Mouse (Mus musculus) cerebellum, adult 2 months (tissue): ENCODE measurements at regions not wholly inside any gene's neighbourhood (a gene's known extent, or its start where the extent isn't known, plus 50 kb on each side); places are given as distances from the start of the nearest gene placed in this dataset.

Experiments used
- DNase-seq, 2 experiments: peaks; one replicate each; pipeline ENCODE4 v3.0.0; 2021
- H3K27ac ChIP-seq: fragments of 200-500 bp; 2 replicates; pipeline ENCODE4 v1.5.1; 2012; ENCODE audit warnings: low read length, control low read depth, inconsistent platforms; ENCODE audit not compliant: insufficient read depth
- H3K27me3 ChIP-seq: fragments of 200-500 bp; 2 replicates; pipeline ENCODE4 v1.6.1; 2012; ENCODE audit warnings: inconsistent platforms, mild to moderate bottlenecking, low read length, moderate library complexity; ENCODE audit not compliant: control insufficient read depth, insufficient read depth
- H3K4me1 ChIP-seq: fragments of 200-500 bp; 2 replicates; pipeline ENCODE4 v1.6.1; 2011; ENCODE audit warnings: low read length; ENCODE audit not compliant: control insufficient read depth, insufficient read depth
- H3K4me3 ChIP-seq: fragments of 200-500 bp; replicated peaks from 2 replicates; pipeline ENCODE3; 2011; ENCODE audit warnings: mild to moderate bottlenecking, low read depth, low read length, control low read depth; ENCODE audit not compliant: insufficient read depth
- CTCF ChIP-seq: fragments of 200-500 bp; IDR thresholded peaks from 2 replicates; pipeline ENCODE4 v1.5.1; 2011; ENCODE audit warnings: low read depth, mild to moderate bottlenecking, control low read depth, low read length, moderate library complexity, borderline replicate concordance; ENCODE audit not compliant: insufficient read depth
- POLR2A ChIP-seq: fragments of 200-500 bp; IDR thresholded peaks from 2 replicates; pipeline ENCODE4 v1.6.1; 2011; ENCODE audit warnings: low read length, control low read depth, borderline replicate concordance; ENCODE audit not compliant: insufficient read depth
- WGBS: fragments of 180-500 bp; shearing (Covaris S2); methylation state at CpG from one replicate; pipeline ENCODE4 v1.1.7; 2018; 5-methylcytosine and 5-hydroxymethylcytosine counted together

GRCm38 (mm10) chr9:24956566-24956965, 132.7 kb upstream of the Gm10181 start:
- H3K4me1 ChIP-seq: no peaks in the 10 kb centered on the region
- TF ChIP-seq CTCF (no peak), POLR2A (no peak)
- H3K4me3 ChIP-seq: no peak overlapping the region
- DNase-seq: no peak
- H3K27me3 ChIP-seq: no peaks in the 10 kb centered on the region; the same call in 1 of the 2 replicates
- no peak overlapping the region for H3K27ac ChIP-seq
- WGBS: 44% methylated on average over 7 of the region's 7 CpGs

- DNase-seq: no peak
- no peak for TF ChIP-seq POLR2A
- 91% methylated on average over 1 of the region's 1 CpGs for WGBS
- H3K27ac ChIP-seq: no peak overlapping the region
- no peaks in the 10 kb centered on the region for H3K27me3 ChIP-seq
- no peaks in the 10 kb centered on the region for H3K4me1 ChIP-seq
- no peak overlapping the region for H3K4me3 ChIP-seq
These were observed 125.9 kb upstream of the Gm10181 start for GRCm38 (mm10) chr9:24963290-24963689.

GRCm38 (mm10) chr9:24967571-24967970, 121.7 kb upstream of the Gm10181 start:
- H3K4me1 ChIP-seq: no peaks in the 10 kb centered on the region
- no peak overlapping the region for H3K4me3 ChIP-seq
- WGBS: 14% methylated on average over 10 of the region's 10 CpGs
- no peak for DNase-seq
- no peak overlapping the region for H3K27ac ChIP-seq
- no peaks in the 10 kb centered on the region; the same call in 1 of the 2 replicates for H3K27me3 ChIP-seq
- TF ChIP-seq CTCF (no peak), POLR2A (no peak)

GRCm38 (mm10) chr9:24974021-24974741, 115.0 kb upstream of the Gm10181 start:
- Histone ChIP-seq H3K4me3 (no peak overlapping the region), H3K27ac (no peak overlapping the region), H3K4me1 (no peaks in the 10 kb centered on the region), H3K27me3 (no peaks in the 10 kb centered on the region; the same call in 1 of the 2 replicates)
- TF ChIP-seq POLR2A (no peak), CTCF (no peak)
- DNase-seq: no peak
- WGBS: 5% methylated on average over 19 of the region's 19 CpGs

GRCm38 (mm10) chr9:24982796-24983195, 106.4 kb upstream of the Gm10181 start:
- DNase-seq: no peak
- no peak for TF ChIP-seq POLR2A
- no peak for TF ChIP-seq CTCF
- no peaks in the 10 kb centered on the region for H3K4me1 ChIP-seq
- 73% methylated on average over 3 of the region's 3 CpGs for WGBS
- no peak overlapping the region for H3K4me3 ChIP-seq
- no peaks in the 10 kb centered on the region for H3K27me3 ChIP-seq
- no peak overlapping the region for H3K27ac ChIP-seq

GRCm38 (mm10) chr9:24994491-24994890, 94.7 kb upstream of the Gm10181 start:
- DNase-seq: no peak
- Histone ChIP-seq H3K4me1 (no peaks in the 10 kb centered on the region), H3K27me3 (no peaks in the 10 kb centered on the region), H3K27ac (no peak overlapping the region), H3K4me3 (no peak overlapping the region)
- no peak for TF ChIP-seq POLR2A
- TF ChIP-seq CTCF: no peak
- WGBS: 69% methylated on average over 7 of the region's 7 CpGs

- Histone ChIP-seq H3K27me3 (no peaks in the 10 kb centered on the region), H3K4me3 (no peak overlapping the region), H3K27ac (no peak overlapping the region), H3K4me1 (no peaks in the 10 kb centered on the region)
- DNase-seq: no peak
- WGBS: 72% methylated on average over 4 of the region's 4 CpGs
- TF ChIP-seq CTCF: no peak
- TF ChIP-seq POLR2A: no peak
These were observed 68.0 kb upstream of the Gm10181 start for GRCm38 (mm10) chr9:25021095-25021691.

GRCm38 (mm10) chr9:25022439-25022838, 66.8 kb upstream of the Gm10181 start:
- no peak for DNase-seq
- Histone ChIP-seq H3K4me1 (no peaks in the 10 kb centered on the region), H3K4me3 (no peak overlapping the region), H3K27me3 (no peaks in the 10 kb centered on the region), H3K27ac (no peak overlapping the region)
- TF ChIP-seq CTCF (no peak), POLR2A (no peak)
- WGBS: 77% methylated on average over 4 of the region's 4 CpGs
